Mouse (Mus musculus): ENCODE measurements around the gene Qpctl. TPM values are rescaled to one million over a fixed set of nuclear protein-coding genes. Genes with fewer than 3 reads are reported as not detected.

Qpctl gene
- polyA plus RNA-seq, 1 experiment, result 20.8 TPM

DNA sequence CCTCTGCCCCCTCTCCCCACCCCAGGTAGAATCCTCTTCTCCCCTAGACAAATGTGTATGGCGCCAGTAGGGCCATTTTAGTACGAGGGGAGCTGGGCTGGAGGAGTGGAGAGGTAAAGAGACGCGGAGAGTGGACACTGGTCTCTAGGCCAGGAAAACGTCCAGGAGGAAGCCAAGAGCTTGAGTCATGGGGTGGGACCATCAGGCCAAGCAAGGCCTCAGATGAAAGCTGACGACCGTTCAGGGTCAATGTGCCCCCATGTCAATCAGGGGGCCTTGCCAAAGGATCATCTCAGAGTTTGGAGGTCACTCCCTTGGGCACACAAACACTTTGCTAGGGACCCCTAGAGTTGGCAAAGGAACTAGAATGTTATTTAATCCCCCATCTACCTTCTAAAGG, 28.1 kb upstream of the Qpctl start:
- no peak for DNase-seq (ENCODE audit: low read depth)
- no peak for TF ChIP-seq CTCF (IDR thresholded peaks at IDR 0.05; ENCODE audit: borderline replicate concordance, extremely low read depth, insufficient read depth, insufficient read length)
- no peak for TF ChIP-seq POLR2A (IDR thresholded peaks at IDR 0.05; ENCODE audit: borderline replicate concordance, extremely low read depth, insufficient read depth, insufficient read length, poor library complexity, severe bottlenecking)

DNA sequence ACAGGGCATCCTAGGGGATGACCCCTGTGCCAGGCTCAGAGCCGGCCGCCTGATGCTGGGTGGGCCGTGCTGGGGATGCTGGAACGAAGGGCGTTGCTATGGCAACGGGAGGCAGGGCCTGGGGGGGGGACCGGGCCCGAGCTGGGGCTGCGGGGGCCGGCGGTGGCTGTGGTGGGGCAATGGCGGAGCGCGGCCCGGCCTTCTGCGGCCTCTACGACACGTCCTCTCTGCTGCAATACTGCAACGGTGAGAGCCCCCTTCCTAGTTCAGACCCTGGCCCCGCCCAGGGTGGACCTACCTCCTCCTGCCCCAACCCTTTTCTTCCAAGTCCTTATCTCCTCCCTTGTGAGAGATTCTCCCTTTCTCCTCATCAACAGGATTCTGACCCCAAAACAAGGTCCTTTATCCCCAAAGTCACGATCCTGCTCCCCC, 27.4 kb upstream of the Qpctl start:
- TF ChIP-seq POLR2A (IDR thresholded peaks at IDR 0.05; ENCODE audit: borderline replicate concordance, extremely low read depth, insufficient read depth, insufficient read length, poor library complexity, severe bottlenecking) (no peak), CTCF (IDR thresholded peaks at IDR 0.05; ENCODE audit: borderline replicate concordance, extremely low read depth, insufficient read depth, insufficient read length) (no peak)
- no peak for DNase-seq (ENCODE audit: low read depth)

GRCm38 (mm10) chr7:19175708-19176515, 26.8 kb upstream of the Qpctl start, which contains the start of gene Eml2:
Gene Eml2, plus strand, starts transcription at chr7:19176421.
- DNase-seq (ENCODE audit: low read depth), result peak; percentile 97
- TF ChIP-seq POLR2A (IDR thresholded peaks at IDR 0.05; ENCODE audit: borderline replicate concordance, extremely low read depth, insufficient read depth, insufficient read length, poor library complexity, severe bottlenecking), result peak; percentile 20; the same call in 1 of the 2 replicates
- no peak for TF ChIP-seq CTCF (IDR thresholded peaks at IDR 0.05; ENCODE audit: borderline replicate concordance, extremely low read depth, insufficient read depth, insufficient read length)

DNA sequence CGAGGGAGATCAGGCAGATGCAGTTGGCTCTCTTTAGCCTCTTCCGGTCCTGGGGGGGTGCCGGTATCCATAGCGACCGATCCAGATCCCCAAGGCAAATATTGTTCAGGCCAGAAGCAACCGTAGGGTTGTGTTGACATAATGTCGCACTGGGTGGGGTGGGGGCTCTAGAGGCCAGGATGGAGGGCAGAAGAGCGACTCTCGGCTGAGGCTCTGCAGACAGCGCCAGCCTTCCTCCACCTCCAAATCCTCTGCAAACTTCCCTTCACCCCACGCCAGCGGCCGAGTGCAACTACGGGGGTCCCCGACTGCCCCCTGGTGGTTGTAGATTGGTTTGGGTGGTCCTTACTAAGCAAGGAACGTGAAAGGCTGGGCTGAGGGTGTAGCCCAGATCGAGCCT, 23.8 kb upstream of the Qpctl start:
- TF ChIP-seq POLR2A (IDR thresholded peaks at IDR 0.05; ENCODE audit: borderline replicate concordance, extremely low read depth, insufficient read depth, insufficient read length, poor library complexity, severe bottlenecking), result no peak
- TF ChIP-seq CTCF (IDR thresholded peaks at IDR 0.05; ENCODE audit: borderline replicate concordance, extremely low read depth, insufficient read depth, insufficient read length), result peak; percentile 90
- DNase-seq (ENCODE audit: low read depth), result peak; percentile 93

DNA sequence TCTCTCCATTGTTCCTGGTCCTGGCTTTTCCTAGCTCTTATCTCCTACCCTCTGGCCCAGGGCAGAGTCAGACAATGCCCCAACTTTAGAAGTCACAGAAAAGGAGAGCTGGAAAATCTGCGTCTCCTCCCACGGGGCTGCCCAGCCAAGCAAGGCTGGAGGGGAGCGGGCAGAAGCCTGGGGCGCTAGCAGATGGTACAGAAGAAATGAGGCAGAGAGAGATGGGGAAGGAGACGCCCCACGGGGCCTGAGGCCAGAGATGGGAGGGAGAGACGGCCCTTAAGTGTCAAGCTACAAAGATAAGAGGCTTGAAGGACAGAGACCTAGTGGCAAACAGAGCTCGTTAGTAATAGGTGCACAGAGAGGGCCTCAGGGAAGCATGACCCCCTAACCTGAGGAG, 22.7 kb upstream of the Qpctl start:
- no peak for DNase-seq (ENCODE audit: low read depth)
- TF ChIP-seq POLR2A (IDR thresholded peaks at IDR 0.05; ENCODE audit: borderline replicate concordance, extremely low read depth, insufficient read depth, insufficient read length, poor library complexity, severe bottlenecking), result no peak
- TF ChIP-seq CTCF (IDR thresholded peaks at IDR 0.05; ENCODE audit: borderline replicate concordance, extremely low read depth, insufficient read depth, insufficient read length), result no peak

- DNase-seq (ENCODE audit: low read depth), result peak; percentile 86
- TF ChIP-seq CTCF (IDR thresholded peaks at IDR 0.05; ENCODE audit: borderline replicate concordance, extremely low read depth, insufficient read depth, insufficient read length) (no peak), POLR2A (IDR thresholded peaks at IDR 0.05; ENCODE audit: borderline replicate concordance, extremely low read depth, insufficient read depth, insufficient read length, poor library complexity, severe bottlenecking) (no peak)
Measured at GRCm38 (mm10) chr7:19170142-19170541, 21.1 kb upstream of the Qpctl start.

DNA sequence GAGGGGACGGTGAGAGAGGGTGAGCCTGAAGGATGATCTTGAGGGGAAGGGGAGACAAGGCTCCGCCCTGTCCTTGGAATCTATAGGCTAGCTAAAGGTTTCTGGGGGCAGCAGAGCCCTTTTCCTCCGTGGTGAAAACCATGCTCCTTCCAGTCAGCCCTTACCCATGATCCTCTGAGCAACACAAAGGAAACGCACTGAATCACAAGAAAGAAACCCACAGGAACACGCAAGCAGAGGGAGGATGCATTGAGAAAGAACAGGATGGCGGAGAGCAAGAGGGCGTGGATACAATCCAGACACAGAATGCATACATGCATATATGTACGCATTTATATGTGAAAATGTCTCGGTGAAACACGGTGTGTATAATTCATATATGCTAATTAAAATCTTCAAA, 20.4 kb upstream of the Qpctl start:
- DNase-seq (ENCODE audit: low read depth), result no peak
- TF ChIP-seq POLR2A (IDR thresholded peaks at IDR 0.05; ENCODE audit: borderline replicate concordance, extremely low read depth, insufficient read depth, insufficient read length, poor library complexity, severe bottlenecking) (no peak), CTCF (IDR thresholded peaks at IDR 0.05; ENCODE audit: borderline replicate concordance, extremely low read depth, insufficient read depth, insufficient read length) (no peak)

DNA sequence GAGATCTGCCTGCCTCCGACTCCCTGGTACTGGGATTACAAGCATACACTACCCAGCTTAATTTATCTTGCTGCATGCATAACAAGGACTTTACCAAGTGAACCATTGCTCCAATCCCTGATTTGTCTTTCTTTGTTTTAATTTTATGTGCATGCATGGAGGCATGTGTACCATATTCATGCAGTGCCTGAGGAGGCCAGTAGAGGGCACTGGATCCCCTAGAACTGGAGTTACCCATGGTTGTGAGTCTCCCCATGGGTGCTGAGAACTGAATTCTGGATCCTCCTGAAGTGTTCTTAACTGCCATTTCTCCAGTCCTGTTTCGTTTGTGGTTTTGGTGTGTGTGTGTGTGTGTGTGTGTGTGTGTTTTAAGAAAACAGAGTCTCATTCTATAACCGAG, 17.9 kb upstream of the Qpctl start:
- DNase-seq (ENCODE audit: low read depth), result no peak
- no peak for TF ChIP-seq POLR2A (IDR thresholded peaks at IDR 0.05; ENCODE audit: borderline replicate concordance, extremely low read depth, insufficient read depth, insufficient read length, poor library complexity, severe bottlenecking)
- peak; percentile 16; the same call in 1 of the 2 replicates for TF ChIP-seq CTCF (IDR thresholded peaks at IDR 0.05; ENCODE audit: borderline replicate concordance, extremely low read depth, insufficient read depth, insufficient read length)

DNA sequence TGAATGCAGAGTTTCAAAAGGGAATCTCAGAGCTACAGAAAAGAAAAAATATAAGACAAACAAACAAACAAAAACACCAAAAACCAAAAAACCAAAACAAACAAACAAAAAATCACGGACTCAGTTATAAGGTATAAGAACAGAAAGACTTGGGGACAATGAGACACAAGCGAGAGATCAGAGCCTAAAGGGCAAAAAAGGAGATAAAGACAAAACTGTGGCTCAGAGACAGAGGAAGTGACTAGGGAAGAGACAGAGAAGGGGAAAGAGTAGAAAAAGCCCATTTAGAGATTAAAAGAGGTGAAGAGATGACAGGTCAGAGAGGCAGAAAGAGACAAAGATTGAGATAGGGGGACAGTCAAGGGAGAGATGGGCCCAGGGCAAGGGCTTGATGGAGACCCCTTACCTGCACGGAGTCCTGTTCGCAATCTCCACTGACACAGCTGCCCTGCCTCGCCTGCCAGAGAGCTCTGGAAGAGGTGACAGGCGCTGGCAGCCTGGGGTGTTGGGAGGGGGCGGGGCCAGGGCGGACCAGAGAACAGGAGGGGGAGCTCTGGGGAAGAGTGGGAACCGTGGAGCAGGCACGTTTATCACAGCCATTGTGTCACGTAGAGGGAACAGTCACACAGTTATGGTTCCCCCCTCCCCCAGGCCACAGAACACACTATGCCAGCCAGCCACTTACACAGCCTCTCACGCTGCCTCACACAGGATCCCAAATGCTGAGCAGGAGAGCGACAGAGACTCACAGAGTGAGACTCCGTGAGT, 16.7 kb upstream of the Qpctl start, which contains the start of gene Gipr:
TSS of gene Gipr (minus strand) at position 472 of the 768 bp plus-strand sequence.
- peak; percentile 74 for DNase-seq (ENCODE audit: low read depth)
- no peak for TF ChIP-seq CTCF (IDR thresholded peaks at IDR 0.05; ENCODE audit: borderline replicate concordance, extremely low read depth, insufficient read depth, insufficient read length)
- no peak for TF ChIP-seq POLR2A (IDR thresholded peaks at IDR 0.05; ENCODE audit: borderline replicate concordance, extremely low read depth, insufficient read depth, insufficient read length, poor library complexity, severe bottlenecking)

GRCm38 (mm10) chr7:19164978-19165377, 15.9 kb upstream of the Qpctl start:
- TF ChIP-seq POLR2A (IDR thresholded peaks at IDR 0.05; ENCODE audit: borderline replicate concordance, extremely low read depth, insufficient read depth, insufficient read length, poor library complexity, severe bottlenecking), result no peak
- no peak for TF ChIP-seq CTCF (IDR thresholded peaks at IDR 0.05; ENCODE audit: borderline replicate concordance, extremely low read depth, insufficient read depth, insufficient read length)
- DNase-seq (ENCODE audit: low read depth), result no peak

- no peak for TF ChIP-seq CTCF (IDR thresholded peaks at IDR 0.05; ENCODE audit: borderline replicate concordance, extremely low read depth, insufficient read depth, insufficient read length)
- TF ChIP-seq POLR2A (IDR thresholded peaks at IDR 0.05; ENCODE audit: borderline replicate concordance, extremely low read depth, insufficient read depth, insufficient read length, poor library complexity, severe bottlenecking), result no peak
- peak; percentile 51 for DNase-seq (ENCODE audit: low read depth)
Measured at GRCm38 (mm10) chr7:19164189-19164588, 15.1 kb upstream of the Qpctl start.

All from brain, embryonic 14.5 days (tissue).